Mouse (Mus musculus): ENCODE measurements around the gene Cdcp2. TPM values are rescaled to one million over a fixed set of nuclear protein-coding genes. Genes with fewer than 3 reads are reported as not detected.
A peak's percentile ranks its signal among the peaks of the same experiment; 100 is the strongest.

Gene Cdcp2
- polyA plus RNA-seq, 1 experiment from 2014 or later = not detected

DNA sequence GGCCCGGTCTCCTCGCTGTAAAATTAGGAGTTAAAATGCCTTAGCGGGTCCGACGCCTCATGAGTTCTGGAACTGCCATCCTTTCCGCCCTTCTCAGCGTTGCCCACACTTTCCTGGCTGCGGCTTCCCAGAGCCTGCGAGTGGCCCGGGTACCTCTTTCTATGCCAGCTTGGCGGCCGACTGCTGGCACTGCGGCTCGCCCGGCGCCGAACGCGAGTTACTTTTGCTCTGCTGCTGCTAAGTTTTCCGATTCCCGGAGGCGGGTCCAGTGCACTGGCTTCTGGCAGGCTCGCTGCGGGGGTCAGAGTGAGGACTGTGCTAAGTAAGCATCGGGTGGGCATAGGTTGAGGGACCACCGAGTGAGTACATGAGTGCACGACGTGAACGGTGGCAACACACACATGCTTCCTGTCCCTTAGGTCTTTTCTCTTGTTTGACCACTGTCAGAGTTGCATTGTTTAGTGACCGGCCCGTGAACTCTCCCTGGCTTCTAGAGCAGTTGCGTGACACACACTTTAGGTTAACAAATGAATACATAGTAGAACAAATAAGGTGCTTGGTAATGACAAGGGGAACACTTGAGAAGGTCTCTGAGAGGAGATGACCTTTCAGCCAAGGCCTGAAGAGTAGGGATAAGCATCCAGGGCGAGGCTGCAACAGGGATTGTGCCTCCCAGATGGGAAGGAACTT is 29.4 kb upstream of the Cdcp2 start:
- DNase-seq (ENCODE audit: low spot score) = no peak
- 4% methylated on average over 33 of the region's 33 CpGs for WGBS
- Histone ChIP-seq H3K36me3 (peaks cover 23% of the 10 kb centered on the region), H3K4me3 (peak overlapping the region; percentile 93), H3K9me3 (no peaks in the 10 kb centered on the region), H3K4me1 (peaks cover 18% of the 10 kb centered on the region), H3K27ac (peak overlapping the region; percentile 95), H3K27me3 (ENCODE audit: insufficient read depth, poor library complexity, severe bottlenecking) (peaks cover 25% of the 10 kb centered on the region)

DNA sequence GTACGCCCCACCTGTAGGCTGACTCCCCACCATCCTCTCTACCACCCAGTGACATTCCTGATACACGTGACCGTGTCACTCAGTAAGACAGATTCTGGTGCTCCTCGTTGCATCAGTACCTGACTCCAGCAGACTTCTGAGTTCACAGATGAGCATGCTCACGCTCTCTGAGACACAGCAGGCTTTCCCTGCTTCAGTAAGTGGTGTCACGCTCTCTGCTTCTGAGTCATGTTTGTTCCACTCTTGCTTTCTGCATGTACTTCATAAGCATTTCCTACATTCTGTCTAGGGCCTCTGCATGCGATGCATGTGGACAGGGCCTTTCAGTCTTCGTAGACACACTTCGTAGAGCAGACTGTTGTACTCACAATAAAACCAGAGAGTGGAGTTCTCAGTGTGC is 24.3 kb upstream of the Cdcp2 start:
- peaks cover 13% of the 10 kb centered on the region for H3K4me1 ChIP-seq
- no peak overlapping the region for H3K4me3 ChIP-seq
- H3K27ac ChIP-seq = no peak overlapping the region
- 78% methylated on average over 9 of the region's 9 CpGs for WGBS
- peaks cover 28% of the 10 kb centered on the region for H3K27me3 ChIP-seq (ENCODE audit: insufficient read depth, poor library complexity, severe bottlenecking)
- no peak for DNase-seq (ENCODE audit: low spot score)
- H3K36me3 ChIP-seq = no peaks in the 10 kb centered on the region
- no peaks in the 10 kb centered on the region for H3K9me3 ChIP-seq

- no peaks in the 10 kb centered on the region for H3K9me3 ChIP-seq
- WGBS = 59% methylated on average over 5 of the region's 5 CpGs
- H3K27ac ChIP-seq = no peak overlapping the region
- H3K27me3 ChIP-seq (ENCODE audit: insufficient read depth, poor library complexity, severe bottlenecking) = peaks cover 18% of the 10 kb centered on the region; the same call in 1 of the 2 replicates
- peaks cover 22% of the 10 kb centered on the region for H3K4me1 ChIP-seq
- H3K4me3 ChIP-seq = no peak overlapping the region
- DNase-seq (ENCODE audit: low spot score) = no peak
- no peaks in the 10 kb centered on the region for H3K36me3 ChIP-seq
These were observed 21.2 kb upstream of the Cdcp2 start for GRCm38 (mm10) chr4:107075456-107075855.

- Histone ChIP-seq H3K9me3 (no peaks in the 10 kb centered on the region), H3K4me3 (no peak overlapping the region), H3K27me3 (ENCODE audit: insufficient read depth, poor library complexity, severe bottlenecking) (peaks cover 14% of the 10 kb centered on the region; the same call in 1 of the 2 replicates), H3K4me1 (peaks cover 35% of the 10 kb centered on the region), H3K27ac (no peak overlapping the region), H3K36me3 (no peaks in the 10 kb centered on the region)
- WGBS = 83% methylated on average over 4 of the region's 4 CpGs
- no peak for DNase-seq (ENCODE audit: low spot score)
These were observed 17.8 kb upstream of the Cdcp2 start for GRCm38 (mm10) chr4:107078894-107079293.

- Histone ChIP-seq H3K9me3 (no peaks in the 10 kb centered on the region), H3K27ac (no peak overlapping the region), H3K4me3 (no peak overlapping the region), H3K27me3 (ENCODE audit: insufficient read depth, poor library complexity, severe bottlenecking) (peaks cover 14% of the 10 kb centered on the region; the same call in 1 of the 2 replicates), H3K4me1 (peaks cover 39% of the 10 kb centered on the region), H3K36me3 (no peaks in the 10 kb centered on the region)
- no peak for DNase-seq (ENCODE audit: low spot score)
These were observed 17.0 kb upstream of the Cdcp2 start for GRCm38 (mm10) chr4:107079716-107080115.

DNA sequence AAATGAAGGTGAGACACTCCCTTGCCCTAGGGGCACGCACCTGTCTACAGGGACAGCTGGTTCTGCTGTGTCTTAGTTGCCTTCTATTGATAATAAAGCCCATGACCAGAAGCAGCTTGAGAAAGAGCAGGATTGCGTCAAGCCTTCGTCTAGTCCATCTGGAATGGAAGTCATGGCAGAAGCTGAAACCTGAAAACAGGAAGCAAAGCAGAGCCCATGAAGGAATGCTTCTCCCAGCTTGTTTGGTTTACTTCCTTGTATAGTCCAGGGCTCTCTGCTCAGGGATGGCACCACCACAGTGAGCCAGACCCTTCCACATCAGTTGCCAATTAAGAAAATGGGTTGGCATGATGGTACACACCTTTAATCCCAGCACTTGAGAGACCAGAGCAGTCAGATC is 14.5 kb upstream of the Cdcp2 start:
- no peaks in the 10 kb centered on the region for H3K9me3 ChIP-seq
- H3K36me3 ChIP-seq = no peaks in the 10 kb centered on the region
- H3K27me3 ChIP-seq (ENCODE audit: insufficient read depth, poor library complexity, severe bottlenecking) = peaks cover 12% of the 10 kb centered on the region; the same call in 1 of the 2 replicates
- H3K27ac ChIP-seq = no peak overlapping the region
- H3K4me1 ChIP-seq = peaks cover 50% of the 10 kb centered on the region
- H3K4me3 ChIP-seq = no peak overlapping the region
- WGBS = 85% methylated on average over 3 of the region's 3 CpGs
- no peak for DNase-seq (ENCODE audit: low spot score)

DNA sequence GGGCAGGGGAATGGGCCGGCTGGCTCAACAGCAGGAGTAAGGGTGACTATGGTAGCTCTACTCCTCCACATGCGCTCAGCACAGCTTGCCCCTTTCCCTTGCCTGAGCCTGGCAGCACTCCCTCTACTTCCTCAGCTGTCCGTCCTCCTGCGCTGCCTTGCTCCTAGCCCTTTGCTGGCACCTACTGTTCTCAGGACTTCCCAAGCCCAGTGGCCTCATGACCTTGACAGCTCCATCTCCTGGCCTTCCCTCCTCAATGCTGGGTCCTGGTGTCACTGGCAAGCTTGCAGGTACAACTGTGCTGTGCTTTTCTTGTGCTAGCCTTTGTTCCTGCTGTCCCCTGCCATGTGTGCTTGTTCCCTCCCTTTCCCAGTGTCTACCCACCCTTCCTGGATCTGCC is 13.6 kb upstream of the Cdcp2 start:
- peaks cover 3% of the 10 kb centered on the region; the same call in 1 of the 2 replicates for H3K27me3 ChIP-seq (ENCODE audit: insufficient read depth, poor library complexity, severe bottlenecking)
- 86% methylated on average over 4 of the region's 4 CpGs for WGBS
- peak overlapping the region; percentile 33; the same call in 1 of the 2 replicates for H3K27ac ChIP-seq
- no peaks in the 10 kb centered on the region for H3K9me3 ChIP-seq
- no peak for DNase-seq (ENCODE audit: low spot score)
- peaks cover 50% of the 10 kb centered on the region for H3K4me1 ChIP-seq
- no peak overlapping the region for H3K4me3 ChIP-seq
- H3K36me3 ChIP-seq = no peaks in the 10 kb centered on the region

- Histone ChIP-seq H3K4me1 (peaks cover 45% of the 10 kb centered on the region), H3K36me3 (no peaks in the 10 kb centered on the region), H3K27ac (peak overlapping the region; percentile 80), H3K9me3 (no peaks in the 10 kb centered on the region), H3K27me3 (ENCODE audit: insufficient read depth, poor library complexity, severe bottlenecking) (peaks cover 3% of the 10 kb centered on the region; the same call in 1 of the 2 replicates), H3K4me3 (no peak overlapping the region)
- DNase-seq (ENCODE audit: low spot score) = no peak
- WGBS = 42% methylated on average over 1 of the region's 1 CpGs
These were observed 12.3 kb upstream of the Cdcp2 start for GRCm38 (mm10) chr4:107084343-107084742.

DNA sequence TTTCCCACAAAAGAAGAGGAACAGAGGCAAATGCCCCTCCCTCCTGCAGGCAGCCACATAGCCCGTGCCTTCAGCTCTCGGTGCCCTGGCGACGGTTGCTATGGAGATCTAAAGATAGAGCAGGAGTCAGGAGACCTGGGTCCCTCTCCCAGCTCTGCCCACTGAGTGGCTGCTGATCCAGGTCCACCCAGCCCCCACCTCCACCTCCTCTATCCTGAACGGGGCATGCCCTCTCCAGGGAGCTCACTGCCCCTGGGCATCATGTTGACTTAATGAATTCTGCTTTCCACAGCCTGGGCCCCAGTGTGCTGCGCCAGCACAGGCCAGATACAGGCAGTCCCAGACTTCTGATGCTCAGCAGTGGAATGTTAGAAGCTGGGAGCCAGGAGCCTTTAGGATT is 11.8 kb upstream of the Cdcp2 start:
- Histone ChIP-seq H3K9me3 (no peaks in the 10 kb centered on the region), H3K27me3 (ENCODE audit: insufficient read depth, poor library complexity, severe bottlenecking) (peaks cover 3% of the 10 kb centered on the region; the same call in 1 of the 2 replicates), H3K36me3 (no peaks in the 10 kb centered on the region), H3K27ac (peak overlapping the region; percentile 80), H3K4me1 (peaks cover 40% of the 10 kb centered on the region), H3K4me3 (no peak overlapping the region)
- WGBS = 16% methylated on average over 6 of the region's 6 CpGs
- DNase-seq (ENCODE audit: low spot score) = peak; percentile 87

- 75% methylated on average over 14 of the region's 14 CpGs for WGBS
- Histone ChIP-seq H3K4me3 (no peak overlapping the region), H3K27me3 (ENCODE audit: insufficient read depth, poor library complexity, severe bottlenecking) (peaks cover 16% of the 10 kb centered on the region), H3K27ac (no peak overlapping the region), H3K36me3 (no peaks in the 10 kb centered on the region), H3K4me1 (peaks cover 19% of the 10 kb centered on the region), H3K9me3 (no peaks in the 10 kb centered on the region)
- DNase-seq (ENCODE audit: low spot score) = no peak
These were observed 5.0 kb upstream of the Cdcp2 start for GRCm38 (mm10) chr4:107091696-107092095.

- Histone ChIP-seq H3K36me3 (no peaks in the 10 kb centered on the region), H3K9me3 (no peaks in the 10 kb centered on the region), H3K27me3 (ENCODE audit: insufficient read depth, poor library complexity, severe bottlenecking) (peaks cover 31% of the 10 kb centered on the region), H3K4me1 (peaks cover 30% of the 10 kb centered on the region), H3K4me3 (no peak overlapping the region), H3K27ac (peak overlapping the region; percentile 69)
- DNase-seq (ENCODE audit: low spot score) = no peak
- WGBS = 76% methylated on average over 16 of the region's 16 CpGs
These were observed 2.1 kb upstream of the Cdcp2 start for GRCm38 (mm10) chr4:107094484-107095187.

- WGBS = 43% methylated on average over 6 of the region's 6 CpGs
- H3K36me3 ChIP-seq = no peaks in the 10 kb centered on the region
- H3K9me3 ChIP-seq = no peaks in the 10 kb centered on the region
- no peak overlapping the region for H3K4me3 ChIP-seq
- DNase-seq (ENCODE audit: low spot score) = no peak
- H3K27ac ChIP-seq = no peak overlapping the region
- H3K27me3 ChIP-seq (ENCODE audit: insufficient read depth, poor library complexity, severe bottlenecking) = peaks cover 31% of the 10 kb centered on the region
- H3K4me1 ChIP-seq = peaks cover 30% of the 10 kb centered on the region
These were observed 648 bp upstream of the Cdcp2 start for GRCm38 (mm10) chr4:107096043-107096442.

- 0 out of 2 replicates have a peak overlapping the region, but pooled peaks have one; percentile 6 for H3K27ac ChIP-seq
- H3K36me3 ChIP-seq = no peaks in the 10 kb centered on the region
- peaks cover 19% of the 10 kb centered on the region for H3K27me3 ChIP-seq (ENCODE audit: insufficient read depth, poor library complexity, severe bottlenecking)
- no peaks in the 10 kb centered on the region for H3K9me3 ChIP-seq
- peaks cover 37% of the 10 kb centered on the region for H3K4me1 ChIP-seq
- 23% methylated on average over 15 of the region's 15 CpGs for WGBS
- no peak overlapping the region for H3K4me3 ChIP-seq
- no peak for DNase-seq (ENCODE audit: low spot score)
These were observed 1.2 kb downstream of the Cdcp2 start for GRCm38 (mm10) chr4:107097871-107098270.
